Mouse (Mus musculus) c-Kit-negative CD71-positive TER-119-positive erythroid progenitor cells, embryonic 14.5 days (primary cell): ENCODE results near the gene Nufip1.
A peak's percentile ranks its signal among the peaks of the same experiment; 100 is the strongest.

Experiments used
- DNase-seq: peaks from one replicate; pipeline ENCODE4 v3.0.0-alpha.2; 2013; ENCODE audit warnings: low read depth, low spot score

Gene Nufip1

DNA sequence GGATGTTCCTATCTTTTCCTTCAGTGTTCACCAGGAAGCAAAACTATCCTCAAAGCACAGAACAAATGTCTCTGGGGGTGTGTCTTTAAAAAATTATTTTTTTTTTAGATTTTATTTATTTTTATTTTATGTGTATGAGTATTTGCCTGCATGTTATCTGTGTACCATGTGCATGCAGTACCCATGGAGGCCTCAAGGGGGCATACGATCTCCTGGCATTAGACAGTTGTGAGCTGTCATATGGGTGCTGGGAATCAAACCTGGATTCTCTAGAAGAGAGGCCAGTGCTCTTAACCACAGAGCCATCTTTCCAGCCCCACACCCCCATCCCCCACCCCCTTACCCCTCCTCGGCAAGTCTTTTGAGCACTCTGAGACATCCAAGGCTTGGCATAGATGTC, 67.8 kb downstream of the Nufip1 start:
- peak; percentile 25 for DNase-seq

DNA sequence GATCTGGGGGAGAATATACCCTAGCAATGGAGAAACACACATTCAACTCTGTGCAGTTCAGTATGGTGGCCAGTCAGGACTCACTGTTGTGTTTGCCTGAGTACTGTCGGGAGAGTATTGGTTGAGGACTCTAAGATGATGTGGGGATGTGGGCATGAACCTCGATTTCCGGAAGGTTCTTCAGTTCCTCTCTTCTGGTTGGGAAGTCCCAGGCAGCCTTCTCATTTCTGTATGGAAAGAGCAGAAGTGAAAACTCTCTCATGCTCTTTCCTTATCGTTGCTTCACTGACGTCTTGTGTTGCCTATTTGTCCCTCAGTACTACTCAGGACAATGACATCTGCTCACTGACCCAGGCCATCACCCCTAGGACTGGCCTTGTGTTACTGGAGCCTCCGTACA, 68.7 kb downstream of the Nufip1 start:
- no peak for DNase-seq

DNA sequence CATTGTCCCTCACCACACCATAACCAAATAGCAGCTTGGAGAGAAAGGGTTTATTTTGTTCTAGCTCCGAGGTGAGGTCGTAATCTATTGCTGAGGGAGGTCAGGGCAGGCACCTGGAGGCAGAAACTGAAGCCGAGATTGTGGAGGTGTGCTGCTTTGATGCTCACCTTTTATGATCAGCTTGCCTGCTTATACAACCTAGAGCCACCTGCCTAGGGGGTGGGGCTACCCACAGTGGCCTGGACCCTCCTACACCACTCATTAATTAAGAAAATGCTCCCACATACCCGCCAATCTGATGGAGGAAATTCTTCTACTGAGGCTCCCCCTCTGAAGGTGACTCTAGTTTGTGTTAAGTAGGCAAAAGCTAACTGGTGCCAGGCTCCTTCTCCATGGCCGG, 74.7 kb downstream of the Nufip1 start:
- no peak for DNase-seq

DNA sequence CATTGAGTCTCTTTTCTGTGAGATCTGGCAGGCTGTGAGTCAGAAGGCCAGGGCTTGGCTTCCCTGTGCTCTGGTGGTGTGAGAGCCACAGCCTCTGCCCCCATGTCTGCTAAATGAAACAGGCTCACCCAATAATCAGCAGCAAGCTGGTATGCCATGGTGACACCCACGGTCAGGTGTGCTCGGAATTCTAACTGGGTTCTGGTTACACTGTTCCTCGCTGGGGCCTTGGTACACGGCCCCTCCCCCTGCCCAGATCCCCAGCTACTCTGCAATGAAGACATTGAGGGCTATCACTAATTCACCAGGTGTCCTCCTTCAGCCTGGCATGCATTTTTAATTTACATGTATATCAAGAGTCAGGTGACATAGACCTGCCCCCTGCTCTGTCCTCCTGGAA, 75.6 kb downstream of the Nufip1 start:
- DNase-seq, result no peak
